In genomic region chr3:158307415-158307814, GRCm38 (mm10) we compare ENCODE assay signal across 17 mouse cellular contexts.
DNase-seq lines count a peak whose midpoint lies in the region.
"Had no signal": no experiment of that assay in that cellular context is flagged by ENCODE, and none has a peak within 500 bp of the region (broad histone marks: within the 10 kb centered on the region; RNA-seq: fewer than 3 reads in every experiment).

No protein-coding gene starts in this region.

- DNase-seq in frontal cortex, adult 2 months (ENCODE audit: extremely low spot score in 1 of 2, low spot score in 1 of 2), result peak; percentile 11 to 51
- DNase-seq in frontal cortex, postnatal 25 days (ENCODE audit: low spot score in 2 of 2), result no peak
- peak; percentile 31 to 38 for DNase-seq in left cerebral cortex, adult 18-20 months (ENCODE audit: low spot score in 2 of 2)
- DNase-seq in left cerebral cortex, postnatal 36 days (ENCODE audit: low spot score in 2 of 2), result no peak
- DNase-seq in right cerebral cortex, adult 2 months (ENCODE audit: low spot score in 2 of 2), result peak; percentile 32 to 40
- no peak for DNase-seq in right cerebral cortex, postnatal 14 days
- DNase-seq: adrenal gland, postnatal 10 days; adrenal gland, postnatal 36 days; B cell, adult 2 months; cerebellum, adult 18-20 months; cerebellum, adult 9-10 months; cerebellum, postnatal 14 days; gastrocnemius, adult 2 months; gastrocnemius, postnatal 14 days; heart, adult 11 months; heart, postnatal 10 days; heart, postnatal 36 days had no signal

- intact Hi-C loops in left cerebral cortex, postnatal 36 days (cut with DNase I), result no loop called here

Comparison
In these comparisons a context has a peak if more than half of its experiments do, and no peak if none do; other contexts are left out.
1. DNase-seq: peak in frontal cortex, adult 2 months (2 of 2), left cerebral cortex, adult 18-20 months (2 of 2) and right cerebral cortex, adult 2 months (2 of 2); none in frontal cortex, postnatal 25 days (0 of 2), left cerebral cortex, postnatal 36 days (0 of 2) and right cerebral cortex, postnatal 14 days (single experiment).